Mouse (Mus musculus): Measurements from ENCODE around the gene Lrmda. TPM values are rescaled to one million over a fixed set of nuclear protein-coding genes. Genes with fewer than 3 reads are reported as not detected.

Gene Lrmda
- polyA plus RNA-seq, 1 experiment: not detected

- Histone ChIP-seq H3K27me3 (ENCODE audit: control insufficient read depth, insufficient read depth, low read length) (no peaks in the 10 kb centered on the region), H3K4me1 (ENCODE audit: control insufficient read depth, insufficient read depth, insufficient read length, low read length) (no peaks in the 10 kb centered on the region), H3K27ac (ENCODE audit: insufficient read depth, low read depth, low read length) (no peak overlapping the region), H3K4me3 (ENCODE audit: low read depth, low read length) (no peak overlapping the region), H3K36me3 (ENCODE audit: control insufficient read depth, insufficient read depth, low read length) (no peaks in the 10 kb centered on the region)
- 71% methylated on average over 4 of the region's 4 CpGs for WGBS
- no peak for TF ChIP-seq CTCF (IDR thresholded peaks at IDR 0.05; ENCODE audit: extremely low read depth, insufficient read length, insufficient replicate concordance, low read depth, low read length)
- no peak for TF ChIP-seq POLR2A (IDR thresholded peaks at IDR 0.05; ENCODE audit: low read depth, low read length)
Observed at GRCm38 (mm10) chr14:22845401-22845800, 825.9 kb downstream of the Lrmda start.

- no peaks in the 10 kb centered on the region for H3K27me3 ChIP-seq (ENCODE audit: control insufficient read depth, insufficient read depth, low read length)
- no peak overlapping the region for H3K27ac ChIP-seq (ENCODE audit: insufficient read depth, low read depth, low read length)
- H3K4me1 ChIP-seq (ENCODE audit: control insufficient read depth, insufficient read depth, insufficient read length, low read length): no peaks in the 10 kb centered on the region
- H3K4me3 ChIP-seq (ENCODE audit: low read depth, low read length): no peak overlapping the region
- 61% methylated on average over 5 of the region's 5 CpGs for WGBS
- no peaks in the 10 kb centered on the region for H3K36me3 ChIP-seq (ENCODE audit: control insufficient read depth, insufficient read depth, low read length)
- TF ChIP-seq POLR2A (IDR thresholded peaks at IDR 0.05; ENCODE audit: low read depth, low read length): no peak
- TF ChIP-seq CTCF (IDR thresholded peaks at IDR 0.05; ENCODE audit: extremely low read depth, insufficient read length, insufficient replicate concordance, low read depth, low read length): no peak
Observed at GRCm38 (mm10) chr14:22847011-22847786, 827.7 kb downstream of the Lrmda start.

- TF ChIP-seq POLR2A (IDR thresholded peaks at IDR 0.05; ENCODE audit: low read depth, low read length) (no peak), CTCF (IDR thresholded peaks at IDR 0.05; ENCODE audit: extremely low read depth, insufficient read length, insufficient replicate concordance, low read depth, low read length) (no peak)
- H3K4me1 ChIP-seq (ENCODE audit: control insufficient read depth, insufficient read depth, insufficient read length, low read length): no peaks in the 10 kb centered on the region
- no peak overlapping the region for H3K4me3 ChIP-seq (ENCODE audit: low read depth, low read length)
- WGBS: 82% methylated on average over 2 of the region's 2 CpGs
- H3K36me3 ChIP-seq (ENCODE audit: control insufficient read depth, insufficient read depth, low read length): no peaks in the 10 kb centered on the region
- no peak overlapping the region for H3K27ac ChIP-seq (ENCODE audit: insufficient read depth, low read depth, low read length)
- H3K27me3 ChIP-seq (ENCODE audit: control insufficient read depth, insufficient read depth, low read length): no peaks in the 10 kb centered on the region
Observed at GRCm38 (mm10) chr14:22849108-22849507, 829.6 kb downstream of the Lrmda start.

- WGBS: 77% methylated on average over 4 of the region's 4 CpGs
- no peak for TF ChIP-seq POLR2A (IDR thresholded peaks at IDR 0.05; ENCODE audit: low read depth, low read length)
- no peak for TF ChIP-seq CTCF (IDR thresholded peaks at IDR 0.05; ENCODE audit: extremely low read depth, insufficient read length, insufficient replicate concordance, low read depth, low read length)
Observed at GRCm38 (mm10) chr14:22860631-22861030, 841.1 kb downstream of the Lrmda start.

GRCm38 (mm10) chr14:22864132-22864531, 844.6 kb downstream of the Lrmda start:
- Histone ChIP-seq H3K4me3 (ENCODE audit: low read depth, low read length) (no peak overlapping the region), H3K4me1 (ENCODE audit: control insufficient read depth, insufficient read depth, insufficient read length, low read length) (no peaks in the 10 kb centered on the region), H3K27me3 (ENCODE audit: control insufficient read depth, insufficient read depth, low read length) (no peaks in the 10 kb centered on the region), H3K36me3 (ENCODE audit: control insufficient read depth, insufficient read depth, low read length) (no peaks in the 10 kb centered on the region), H3K27ac (ENCODE audit: insufficient read depth, low read depth, low read length) (no peak overlapping the region)
- 76% methylated on average over 7 of the region's 7 CpGs for WGBS
- no peak for TF ChIP-seq POLR2A (IDR thresholded peaks at IDR 0.05; ENCODE audit: low read depth, low read length)
- TF ChIP-seq CTCF (IDR thresholded peaks at IDR 0.05; ENCODE audit: extremely low read depth, insufficient read length, insufficient replicate concordance, low read depth, low read length): no peak

More at GRCm38 (mm10) chr14:22860631-22861030, 841.1 kb downstream of the Lrmda start:
- Histone ChIP-seq H3K4me3 (ENCODE audit: low read depth, low read length) (no peak overlapping the region), H3K27ac (ENCODE audit: insufficient read depth, low read depth, low read length) (no peak overlapping the region), H3K27me3 (ENCODE audit: control insufficient read depth, insufficient read depth, low read length) (no peaks in the 10 kb centered on the region), H3K4me1 (ENCODE audit: control insufficient read depth, insufficient read depth, insufficient read length, low read length) (no peaks in the 10 kb centered on the region), H3K36me3 (ENCODE audit: control insufficient read depth, insufficient read depth, low read length) (no peaks in the 10 kb centered on the region)

- H3K4me1 ChIP-seq (ENCODE audit: control insufficient read depth, insufficient read depth, insufficient read length, low read length): no peaks in the 10 kb centered on the region
- 50% methylated on average over 3 of the region's 3 CpGs for WGBS
- H3K27ac ChIP-seq (ENCODE audit: insufficient read depth, low read depth, low read length): no peak overlapping the region
- H3K4me3 ChIP-seq (ENCODE audit: low read depth, low read length): no peak overlapping the region
- no peaks in the 10 kb centered on the region for H3K27me3 ChIP-seq (ENCODE audit: control insufficient read depth, insufficient read depth, low read length)
- TF ChIP-seq CTCF (IDR thresholded peaks at IDR 0.05; ENCODE audit: extremely low read depth, insufficient read length, insufficient replicate concordance, low read depth, low read length) (no peak), POLR2A (IDR thresholded peaks at IDR 0.05; ENCODE audit: low read depth, low read length) (no peak)
- no peaks in the 10 kb centered on the region for H3K36me3 ChIP-seq (ENCODE audit: control insufficient read depth, insufficient read depth, low read length)
Observed at GRCm38 (mm10) chr14:22874584-22874983, 855.1 kb downstream of the Lrmda start.

- H3K27ac ChIP-seq (ENCODE audit: insufficient read depth, low read depth, low read length): no peak overlapping the region
- TF ChIP-seq CTCF (IDR thresholded peaks at IDR 0.05; ENCODE audit: extremely low read depth, insufficient read length, insufficient replicate concordance, low read depth, low read length) (no peak), POLR2A (IDR thresholded peaks at IDR 0.05; ENCODE audit: low read depth, low read length) (no peak)
- H3K27me3 ChIP-seq (ENCODE audit: control insufficient read depth, insufficient read depth, low read length): no peaks in the 10 kb centered on the region
- WGBS: 69% methylated on average over 3 of the region's 3 CpGs
- no peaks in the 10 kb centered on the region for H3K36me3 ChIP-seq (ENCODE audit: control insufficient read depth, insufficient read depth, low read length)
- H3K4me1 ChIP-seq (ENCODE audit: control insufficient read depth, insufficient read depth, insufficient read length, low read length): no peaks in the 10 kb centered on the region
- no peak overlapping the region for H3K4me3 ChIP-seq (ENCODE audit: low read depth, low read length)
Observed at GRCm38 (mm10) chr14:22887182-22887581, 867.7 kb downstream of the Lrmda start.
